Mouse (Mus musculus): ENCODE measurements around the gene Klhl11.

The Klhl11 gene

DNA sequence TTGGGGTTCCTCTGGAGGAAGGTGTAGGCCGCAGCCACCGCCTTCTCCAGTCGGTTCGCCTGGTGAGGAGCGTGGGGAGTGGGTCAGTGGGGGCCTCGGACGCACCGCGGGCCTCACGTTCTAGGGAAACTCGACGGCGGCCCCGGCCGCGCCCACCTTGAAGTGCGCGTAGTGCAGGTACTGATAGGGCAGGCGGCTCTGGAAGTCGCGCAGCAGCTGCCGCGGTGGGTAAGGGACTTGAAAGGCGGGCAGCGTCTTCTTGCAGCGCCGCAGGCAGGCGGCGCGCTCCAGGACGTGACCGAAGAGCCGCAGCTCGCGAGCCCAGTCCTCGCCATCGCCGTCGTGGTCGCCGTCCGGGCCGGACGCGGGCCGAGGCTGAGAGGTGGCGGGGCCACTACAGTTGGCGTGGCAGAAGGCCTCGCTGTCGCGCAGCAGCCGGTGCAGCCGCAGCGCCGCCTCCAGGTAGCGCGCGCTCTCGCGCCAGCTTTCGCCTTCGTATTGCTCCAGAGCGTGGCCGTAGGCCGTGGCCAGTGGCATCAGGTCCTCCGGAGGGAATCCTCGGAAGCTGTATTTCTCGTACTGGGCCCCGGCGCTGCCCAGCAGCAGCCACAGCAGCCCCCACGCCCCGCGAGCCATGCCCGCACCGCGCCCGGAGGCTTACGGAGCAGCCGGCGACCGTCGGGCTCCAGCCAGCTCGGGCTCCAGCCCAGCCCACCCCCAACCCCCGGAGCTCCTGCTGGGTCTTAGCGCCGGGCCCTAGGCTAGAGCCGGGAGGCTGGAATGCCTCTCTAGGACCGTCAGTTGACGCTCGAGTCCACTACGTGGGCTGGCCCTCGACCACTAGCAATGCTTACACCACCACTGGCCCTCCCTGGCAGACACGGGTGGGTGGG is 58.3 kb downstream of the Klhl11 start, which contains the start of gene P3h4:
P3h4 (minus strand) TSS at position 816 of the 893 bp plus-strand sequence.
- peak; percentile 94 for DNase-seq (ENCODE audit: extremely low spot score, low spot score)

DNA sequence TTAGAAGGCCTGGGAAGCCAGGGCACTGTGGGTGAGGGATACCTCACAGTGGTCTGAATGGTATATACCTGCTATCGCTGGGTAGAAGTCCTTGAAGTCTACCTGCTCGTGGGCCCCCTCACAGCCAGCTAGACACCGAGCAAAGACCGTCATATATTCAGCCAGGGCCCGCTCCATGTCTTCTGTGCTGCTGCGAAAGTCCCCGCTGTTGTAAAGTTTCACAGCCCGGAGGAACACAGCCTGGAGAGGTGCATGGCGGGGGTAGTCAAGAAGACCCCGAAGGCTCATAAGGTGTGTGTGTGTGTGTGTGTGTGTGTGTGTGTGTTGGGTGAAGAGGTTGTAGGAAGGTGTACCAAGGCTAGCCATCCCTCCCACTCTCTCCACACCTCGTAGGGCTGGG is 59.0 kb downstream of the Klhl11 start:
- no peak for DNase-seq (ENCODE audit: extremely low spot score, low spot score)
